Mouse (Mus musculus) heart, embryonic 14.5 days (tissue): ENCODE measurements around the gene Cfap54. TPM values are rescaled to one million over a fixed set of nuclear protein-coding genes. Genes with fewer than 3 reads are reported as not detected.

Source experiments
- ATAC-seq: fragments of 200-750 bp; cut with Nextera tagmentation; 2 replicates; pipeline ENCODE4 v1.8.0; 2017; ENCODE audit warnings: low read depth, moderate TSS enrichment; ENCODE audit not compliant: insufficient number of reproducible peaks, insufficient read depth, low FRiP score
- H3K27ac ChIP-seq, 2 experiments: fragments of 200-500 bp in 1 of 2; fragments of 300-500 bp in 1 of 2; sonication (generic) in 1 of 2; replicated peaks in 1 of 2; 2 replicates each; pipeline ENCODE4 v1.5.1; 2012 to 2014; ENCODE audit warnings: low read depth in 2 of 2, low read length in 2 of 2, control low read depth in 1 of 2, mild to moderate bottlenecking in 1 of 2, mixed read lengths in 1 of 2; ENCODE audit not compliant: control insufficient read depth in 1 of 2, insufficient read depth in 1 of 2
- H3K27me3 ChIP-seq: fragments of 300-500 bp; sonication (generic); 2 replicates; pipeline ENCODE4 v1.6.1; 2014; ENCODE audit warnings: mild to moderate bottlenecking, low read length, control low read depth; ENCODE audit not compliant: control insufficient read depth, insufficient read depth
- H3K36me3 ChIP-seq: fragments of 300-500 bp; sonication (generic); 2 replicates; pipeline ENCODE4 v1.6.1; 2014; ENCODE audit warnings: mild to moderate bottlenecking, control low read depth, low read length, mixed read lengths; ENCODE audit not compliant: control insufficient read depth, insufficient read depth
- H3K4me1 ChIP-seq, 2 experiments: fragments of 200-500 bp in 1 of 2; fragments of 300-500 bp in 1 of 2; sonication (generic) in 1 of 2; 2 replicates each; pipeline ENCODE4 v1.6.1; 2012 to 2014; ENCODE audit warnings: low read length in 2 of 2, control low read depth in 1 of 2, mixed read lengths in 1 of 2; ENCODE audit not compliant: control insufficient read depth in 2 of 2, insufficient read depth in 2 of 2
- H3K4me2 ChIP-seq: fragments of 300-500 bp; sonication (generic); 2 replicates; pipeline ENCODE4 v1.6.1; 2014; ENCODE audit warnings: mild to moderate bottlenecking, low read length
- H3K4me3 ChIP-seq, 2 experiments: fragments of 200-500 bp in 1 of 2; fragments of 300-500 bp in 1 of 2; sonication (generic) in 1 of 2; 2 replicates each; pipeline ENCODE4 v1.5.1; 2012 to 2014; ENCODE audit warnings: low read length in 2 of 2, mild to moderate bottlenecking in 2 of 2, control low read depth in 1 of 2, low read depth in 1 of 2, moderate library complexity in 1 of 2; ENCODE audit not compliant: control insufficient read depth in 1 of 2, insufficient read depth in 1 of 2
- H3K9ac ChIP-seq: fragments of 300-500 bp; sonication (generic); 2 replicates; pipeline ENCODE4 v1.6.1; 2014; ENCODE audit warnings: mild to moderate bottlenecking, low read length
- H3K9me3 ChIP-seq: fragments of 300-500 bp; sonication (generic); 2 replicates; pipeline ENCODE4 v1.6.1; 2016; ENCODE audit warnings: low read length, control low read depth; ENCODE audit not compliant: control insufficient read depth
- WGBS: fragments of 180-500 bp; shearing (Covaris S2); extraction: QIAGEN DNeasy Blood & Tissue Kit; methylation state at CpG from one replicate; pipeline ENCODE4 v1.1.7; 2014; 5-methylcytosine and 5-hydroxymethylcytosine counted together
- polyA plus RNA-seq: library from polyadenylated mRNA; unstranded; fragments of >200 nt; fragmentation: Nextera tagmentation; extraction: Ambion mirVana; gene quantifications from 2 replicates; pipeline ENCODE4 v1.2.1, GENCODE M21; 2014

Cfap54 gene
- polyA plus RNA-seq, 1 experiment from 2014 or later = 0.11 TPM

DNA sequence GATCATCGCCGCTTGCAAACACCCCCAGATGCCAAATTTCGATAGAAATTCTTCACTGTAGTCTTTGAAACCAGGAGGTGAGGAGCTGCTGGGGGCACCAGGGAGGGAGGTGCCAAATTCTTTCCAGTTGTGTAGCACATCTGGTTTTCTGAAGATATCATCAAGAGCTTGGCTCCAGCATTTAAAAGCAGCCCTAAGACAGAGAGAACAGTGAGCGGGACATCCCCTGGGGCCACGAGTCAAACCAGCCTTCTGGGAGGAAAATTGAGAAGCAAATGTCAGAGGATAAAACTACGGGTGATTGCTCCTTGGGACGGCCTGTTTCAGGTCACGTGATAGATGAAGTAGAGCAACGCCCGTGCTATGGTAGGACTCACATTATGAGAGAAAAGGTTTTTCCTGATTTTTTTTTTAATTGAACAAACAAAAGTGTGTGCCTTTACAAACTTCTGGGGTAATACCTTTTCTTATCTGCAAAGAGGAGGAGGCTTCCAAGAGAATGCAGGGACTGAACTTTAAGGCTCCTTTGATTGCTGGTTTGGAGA, 143.6 kb downstream of the Cfap54 start:
- WGBS = 64% methylated on average over 10 of the region's 10 CpGs
- Histone ChIP-seq H3K36me3 (no peaks in the 10 kb centered on the region), H3K4me2 (no peak overlapping the region), H3K9ac (no peak overlapping the region), H3K4me1 (peaks cover 5 to 9% of the 10 kb centered on the region in 2 experiments), H3K27me3 (no peaks in the 10 kb centered on the region), H3K4me3 (no peak overlapping the region), H3K9me3 (no peaks in the 10 kb centered on the region), H3K27ac (no peak overlapping the region)
- ATAC-seq = no peak

GRCm38 (mm10) chr10:92937091-92937490, 144.3 kb downstream of the Cfap54 start:
- Histone ChIP-seq H3K4me3 (no peak overlapping the region), H3K27me3 (no peaks in the 10 kb centered on the region), H3K27ac (no peak overlapping the region), H3K9me3 (no peaks in the 10 kb centered on the region), H3K9ac (no peak overlapping the region), H3K4me2 (no peak overlapping the region), H3K36me3 (no peaks in the 10 kb centered on the region), H3K4me1 (peaks cover 5 to 9% of the 10 kb centered on the region in 2 experiments)
- ATAC-seq = no peak
- WGBS = 81% methylated on average over 7 of the region's 7 CpGs

DNA sequence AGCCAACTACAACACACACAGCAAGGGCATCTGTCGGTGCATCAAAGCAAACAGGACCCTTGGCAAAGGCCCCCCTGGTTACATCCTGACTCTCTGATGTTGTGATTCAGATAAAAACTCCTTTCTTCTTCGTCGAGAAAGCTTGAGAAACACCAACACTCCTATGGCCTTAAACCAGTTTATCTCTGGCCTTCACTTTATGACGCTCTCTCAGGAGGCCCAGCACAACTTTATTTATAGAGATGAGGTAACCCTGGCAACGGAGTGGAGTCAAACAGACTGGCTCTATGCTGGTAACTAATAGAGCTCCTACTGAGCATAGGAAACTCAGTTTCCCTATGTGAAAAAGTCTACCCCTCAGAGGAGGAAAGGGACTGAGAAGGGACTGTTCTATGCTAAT, 146.9 kb downstream of the Cfap54 start:
- no peaks in the 10 kb centered on the region for H3K27me3 ChIP-seq
- peak; percentile 21; the same call in 1 of the 2 replicates for ATAC-seq
- H3K9me3 ChIP-seq = no peaks in the 10 kb centered on the region
- H3K9ac ChIP-seq = no peak overlapping the region
- WGBS = 4% methylated on average over 5 of the region's 5 CpGs
- no peak overlapping the region for H3K27ac ChIP-seq
- peaks cover 5 to 9% of the 10 kb centered on the region in 2 experiments for H3K4me1 ChIP-seq
- no peaks in the 10 kb centered on the region for H3K36me3 ChIP-seq
- no peak overlapping the region for H3K4me3 ChIP-seq
- H3K4me2 ChIP-seq = no peak overlapping the region

GRCm38 (mm10) chr10:92933616-92934015, 147.8 kb downstream of the Cfap54 start:
- Histone ChIP-seq H3K4me2 (no peak overlapping the region), H3K9me3 (no peaks in the 10 kb centered on the region), H3K4me1 (peaks cover 5 to 9% of the 10 kb centered on the region in 2 experiments), H3K4me3 (no peak overlapping the region), H3K9ac (no peak overlapping the region), H3K36me3 (no peaks in the 10 kb centered on the region), H3K27me3 (no peaks in the 10 kb centered on the region), H3K27ac (no peak overlapping the region)
- ATAC-seq = no peak
- 77% methylated on average over 6 of the region's 6 CpGs for WGBS

DNA sequence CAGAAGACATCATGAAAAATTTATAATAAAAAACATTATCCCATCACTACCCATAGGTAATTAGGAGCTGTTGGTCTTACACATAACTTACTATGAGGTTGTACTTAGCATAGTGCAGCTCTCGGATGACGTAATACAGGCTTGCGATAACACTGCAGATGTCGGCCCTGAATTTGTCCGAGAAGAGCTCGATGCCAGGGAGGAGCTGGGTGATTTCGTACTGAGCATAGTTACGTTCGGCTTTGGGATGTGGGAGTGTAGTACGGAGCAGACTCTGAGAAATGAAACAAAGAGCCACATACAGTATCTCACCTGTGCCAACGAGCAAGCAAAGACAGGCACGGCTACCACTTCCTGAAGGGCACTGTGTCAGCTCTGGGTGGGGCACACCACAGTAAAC, 149.0 kb downstream of the Cfap54 start:
- no peak overlapping the region for H3K4me2 ChIP-seq
- no peak overlapping the region for H3K4me3 ChIP-seq
- no peaks in the 10 kb centered on the region for H3K36me3 ChIP-seq
- no peaks in the 10 kb centered on the region for H3K9me3 ChIP-seq
- H3K27ac ChIP-seq = no peak overlapping the region
- no peaks in the 10 kb centered on the region for H3K27me3 ChIP-seq
- WGBS = 78% methylated on average over 12 of the region's 12 CpGs
- H3K9ac ChIP-seq = no peak overlapping the region
- H3K4me1 ChIP-seq = peaks cover 5 to 9% of the 10 kb centered on the region in 2 experiments
- ATAC-seq = no peak

DNA sequence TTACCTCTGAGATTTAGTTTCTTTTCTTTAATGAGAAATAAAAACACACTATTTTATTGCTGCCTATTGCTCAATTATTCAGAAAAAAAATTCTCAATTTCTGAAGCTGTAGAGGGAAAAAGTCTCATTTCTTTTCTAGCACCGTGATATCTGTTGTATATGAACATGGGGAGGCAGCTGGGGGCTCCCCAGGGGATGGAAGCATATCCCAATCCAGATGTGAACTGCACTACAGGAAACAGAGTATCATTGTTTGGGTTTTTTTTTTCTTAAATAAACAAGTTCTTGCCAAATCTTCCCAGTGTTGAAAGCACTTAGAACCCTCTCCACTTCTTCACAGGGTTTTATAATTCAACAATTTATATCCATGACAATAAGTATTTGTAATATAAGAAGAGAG, 151.4 kb downstream of the Cfap54 start:
- H3K27me3 ChIP-seq = no peaks in the 10 kb centered on the region
- no peak overlapping the region for H3K9ac ChIP-seq
- no peak overlapping the region for H3K4me3 ChIP-seq
- WGBS = 69% methylated on average over 1 of the region's 1 CpGs
- H3K36me3 ChIP-seq = no peaks in the 10 kb centered on the region
- no peak overlapping the region for H3K27ac ChIP-seq
- no peak for ATAC-seq
- peaks cover 5 to 9% of the 10 kb centered on the region in 2 experiments for H3K4me1 ChIP-seq
- H3K9me3 ChIP-seq = no peaks in the 10 kb centered on the region
- no peak overlapping the region for H3K4me2 ChIP-seq

DNA sequence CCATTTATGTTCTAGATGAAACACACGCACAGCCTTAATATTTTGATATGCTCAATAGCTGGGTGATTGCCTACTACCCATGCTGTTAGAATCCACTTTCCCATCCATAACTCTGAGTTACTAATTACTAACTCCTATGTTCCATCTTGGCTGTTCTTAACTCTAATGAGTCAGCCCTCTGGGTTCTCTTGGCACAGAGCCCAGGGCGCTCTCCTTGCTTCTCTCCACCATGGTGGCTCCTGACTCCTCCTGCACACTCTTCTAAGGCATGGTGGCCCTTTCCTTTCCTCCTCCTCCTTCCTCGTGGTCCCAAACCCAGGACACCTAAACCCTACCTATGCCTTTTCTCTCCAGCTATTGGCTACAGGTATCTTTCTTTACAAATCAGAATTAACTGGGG, 153.2 kb downstream of the Cfap54 start:
- no peaks in the 10 kb centered on the region for H3K36me3 ChIP-seq
- WGBS = 79% methylated on average over 3 of the region's 3 CpGs
- H3K4me2 ChIP-seq = no peak overlapping the region
- no peak overlapping the region for H3K4me3 ChIP-seq
- no peak overlapping the region for H3K9ac ChIP-seq
- H3K9me3 ChIP-seq = no peaks in the 10 kb centered on the region
- H3K27me3 ChIP-seq = no peaks in the 10 kb centered on the region
- no peaks in the 10 kb centered on the region for H3K4me1 ChIP-seq
- H3K27ac ChIP-seq = no peak overlapping the region
- ATAC-seq = no peak

DNA sequence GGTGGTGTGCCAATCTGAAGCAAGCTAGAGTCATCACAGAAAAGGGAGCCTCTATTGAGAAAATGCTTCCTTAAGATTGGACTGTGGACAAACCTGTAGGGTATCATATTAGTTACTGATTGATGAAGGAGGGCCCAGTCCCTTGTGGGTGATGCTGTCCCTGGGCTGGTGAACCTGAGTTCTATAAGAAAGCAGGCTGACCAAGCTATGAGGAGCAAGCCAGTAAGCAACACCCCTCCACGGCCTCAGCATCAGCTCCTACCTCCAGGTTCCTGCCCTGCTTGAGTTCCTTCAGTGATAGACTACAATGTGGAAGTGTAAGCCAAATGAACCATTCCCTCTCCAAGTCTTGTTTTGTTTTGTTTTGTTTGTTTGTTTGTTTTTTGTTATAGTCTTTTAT, 162.9 kb downstream of the Cfap54 start:
- H3K27ac ChIP-seq = no peak overlapping the region
- no peaks in the 10 kb centered on the region for H3K4me1 ChIP-seq
- H3K27me3 ChIP-seq = no peaks in the 10 kb centered on the region
- H3K4me2 ChIP-seq = no peak overlapping the region
- no peak overlapping the region for H3K9ac ChIP-seq
- no peaks in the 10 kb centered on the region for H3K36me3 ChIP-seq
- H3K9me3 ChIP-seq = no peaks in the 10 kb centered on the region
- 53% methylated on average over 1 of the region's 1 CpGs for WGBS
- H3K4me3 ChIP-seq = no peak overlapping the region
- ATAC-seq = no peak
